Mouse (Mus musculus) spleen, postnatal 4 days (tissue): ENCODE measurements around the gene Gm340.

Experiments
- DNase-seq, 2 experiments: peaks; one replicate each; pipeline ENCODE4 v3.0.0; 2022; ENCODE audit warnings: low spot score in 2 of 2

Gm340 gene

GRCm38 (mm10) chr19:41581706-41582420 lies at the start of gene Gm340:
Gene Gm340 (plus strand): TSS chr19:41582370.
- no peak for DNase-seq

GRCm38 (mm10) chr19:41534021-41534420 lies 48.1 kb upstream of the Gm340 start:
- DNase-seq, result no peak

- DNase-seq, result no peak
Measured at GRCm38 (mm10) chr19:41556981-41557380, 25.2 kb upstream of the Gm340 start.

- no peak for DNase-seq
Measured at GRCm38 (mm10) chr19:41557491-41557890, 24.7 kb upstream of the Gm340 start.

- no peak for DNase-seq
Measured at GRCm38 (mm10) chr19:41558891-41559486, 23.2 kb upstream of the Gm340 start.

GRCm38 (mm10) chr19:41560856-41561255 lies 21.3 kb upstream of the Gm340 start:
- no peak for DNase-seq

GRCm38 (mm10) chr19:41568791-41569190 lies 13.4 kb upstream of the Gm340 start:
- DNase-seq, result no peak

- DNase-seq, result no peak
Measured at GRCm38 (mm10) chr19:41573700-41574099, 8.5 kb upstream of the Gm340 start.

- no peak for DNase-seq
Measured at GRCm38 (mm10) chr19:41577576-41577975, 4.6 kb upstream of the Gm340 start.

- DNase-seq, result peak in 1 of 2 experiments; percentile 56
Measured at GRCm38 (mm10) chr19:41579311-41579920, 2.8 kb upstream of the Gm340 start.

GRCm38 (mm10) chr19:41582918-41583514 lies 846 bp downstream of the Gm340 start:
- DNase-seq, result no peak

GRCm38 (mm10) chr19:41586752-41587151 lies 4.6 kb downstream of the Gm340 start:
- no peak for DNase-seq

GRCm38 (mm10) chr19:41587431-41588222 lies 5.5 kb downstream of the Gm340 start:
- DNase-seq, result no peak

GRCm38 (mm10) chr19:41589026-41589425 lies 6.9 kb downstream of the Gm340 start:
- no peak for DNase-seq

GRCm38 (mm10) chr19:41589681-41590080 lies 7.5 kb downstream of the Gm340 start:
- DNase-seq, result no peak

- DNase-seq, result no peak
Measured at GRCm38 (mm10) chr19:41591808-41592207, 9.6 kb downstream of the Gm340 start.

- DNase-seq, result no peak
Measured at GRCm38 (mm10) chr19:41597170-41597894, 15.2 kb downstream of the Gm340 start.

GRCm38 (mm10) chr19:41600647-41601046 lies 18.5 kb downstream of the Gm340 start:
- DNase-seq, result no peak

GRCm38 (mm10) chr19:41606208-41606987 lies 24.2 kb downstream of the Gm340 start:
- DNase-seq, result no peak

GRCm38 (mm10) chr19:41611683-41612082 lies 29.5 kb downstream of the Gm340 start:
- no peak for DNase-seq
